Mouse (Mus musculus) MEL (cell line): ENCODE results near the gene Spag9. TPM values are rescaled to one million over a fixed set of nuclear protein-coding genes. Genes with fewer than 3 reads are reported as not detected.

ENCODE experiments used
- DNase-seq: peaks from one replicate; pipeline ENCODE4 v3.0.0; 2011; ENCODE audit warnings: low read depth, low spot score
- H3K27ac ChIP-seq: 2 replicates; pipeline ENCODE4 v1.5.1; 2012; ENCODE audit warnings: low read depth, mild to moderate bottlenecking, control low read depth, low read length, moderate library complexity; ENCODE audit not compliant: control insufficient read depth
- H3K27me3 ChIP-seq, 2 experiments: fragments of 150-350 bp in 1 of 2; sonication (generic) in 1 of 2; 2 replicates each; pipeline ENCODE4 v1.6.1; 2012; ENCODE audit warnings: low read length in 2 of 2, mild to moderate bottlenecking in 2 of 2, improper control_type of control experiment in 1 of 2, moderate library complexity in 1 of 2; ENCODE audit not compliant: insufficient read depth in 2 of 2, control insufficient read depth in 1 of 2
- H3K36me3 ChIP-seq, 2 experiments: 2 replicates each; pipeline ENCODE4 v1.6.1; 2012 to 2014; ENCODE audit warnings: low read length in 2 of 2, improper control_type of control experiment in 1 of 2, inconsistent platforms in 1 of 2, mild to moderate bottlenecking in 1 of 2; ENCODE audit not compliant: insufficient read depth in 2 of 2, control insufficient read depth in 1 of 2
- H3K4me1 ChIP-seq, 2 experiments: fragments of 150-350 bp in 1 of 2; sonication (generic) in 1 of 2; 2 replicates each; pipeline ENCODE4 v1.6.1; 2012; ENCODE audit warnings: low read length in 2 of 2, improper control_type of control experiment in 1 of 2, mild to moderate bottlenecking in 1 of 2; ENCODE audit not compliant: insufficient read depth in 2 of 2, control insufficient read depth in 1 of 2
- H3K4me3 ChIP-seq, 2 experiments: fragments of 150-350 bp in 1 of 2; sonication (generic) in 1 of 2; 2 replicates each; pipeline ENCODE4 v1.5.1; 2012; ENCODE audit warnings: low read depth in 2 of 2, low read length in 2 of 2, mild to moderate bottlenecking in 2 of 2, moderate library complexity in 2 of 2, control low read depth in 1 of 2, improper control_type of control experiment in 1 of 2; ENCODE audit not compliant: control insufficient read depth in 1 of 2, insufficient read depth in 1 of 2
- H3K79me2 ChIP-seq: 2 replicates; pipeline ENCODE4 v1.6.1; 2012; ENCODE audit warnings: mild to moderate bottlenecking, low read length, moderate library complexity; ENCODE audit not compliant: control insufficient read depth, poor library complexity, insufficient read depth
- H3K9ac ChIP-seq: 2 replicates; pipeline ENCODE4 v1.6.1; 2012; ENCODE audit warnings: low read depth, mild to moderate bottlenecking, control low read depth, low read length, moderate library complexity; ENCODE audit not compliant: control insufficient read depth, poor library complexity, severe bottlenecking
- H3K9me3 ChIP-seq: fragments of 150-350 bp; sonication (generic); replicated peaks from 2 replicates; pipeline ENCODE4 v1.6.1; 2012; ENCODE audit warnings: mild to moderate bottlenecking, low read length, improper control_type of control experiment, moderate library complexity; ENCODE audit not compliant: insufficient read depth
- BHLHE40 ChIP-seq: IDR thresholded peaks from 2 replicates; pipeline ENCODE4 v1.6.1; 2012; ENCODE audit warnings: low read depth, mild to moderate bottlenecking, inconsistent platforms, low read length, improper control_type of control experiment, borderline replicate concordance
- CHD1 ChIP-seq: IDR thresholded peaks from 2 replicates; pipeline ENCODE4 v1.6.1; 2012; ENCODE audit warnings: low read depth, mild to moderate bottlenecking, inconsistent platforms, low read length, improper control_type of control experiment
- ELF1 ChIP-seq: IDR thresholded peaks from 2 replicates; pipeline ENCODE4 v1.6.1; 2014; ENCODE audit warnings: low read depth, mild to moderate bottlenecking, inconsistent platforms, low read length, improper control_type of control experiment, moderate library complexity
- EP300 ChIP-seq, 2 experiments: IDR thresholded peaks; 2 replicates each; pipeline ENCODE4 v1.6.1; 2011; ENCODE audit warnings: improper control_type of control experiment in 2 of 2, low read length in 2 of 2, low read depth in 1 of 2, mild to moderate bottlenecking in 1 of 2
- GATA1 ChIP-seq: IDR thresholded peaks from 2 replicates; pipeline ENCODE4 v1.6.1; 2011; ENCODE audit warnings: low read depth, low read length, improper control_type of control experiment
- JUND ChIP-seq: IDR thresholded peaks from 2 replicates; pipeline ENCODE4 v1.6.1; 2011; ENCODE audit warnings: low read depth, mild to moderate bottlenecking, improper control_type of control experiment, low read length
- MAFK ChIP-seq: IDR thresholded peaks from 2 replicates; pipeline ENCODE4 v1.6.1; 2011; ENCODE audit warnings: low read depth, mild to moderate bottlenecking, low read length, improper control_type of control experiment, borderline replicate concordance
- MAX ChIP-seq: IDR thresholded peaks from 2 replicates; pipeline ENCODE4 v1.6.1; 2011; ENCODE audit warnings: low read length, improper control_type of control experiment
- MEF2A ChIP-seq: IDR thresholded peaks from 2 replicates; pipeline ENCODE4 v1.6.1; 2014; ENCODE audit warnings: low read depth, mild to moderate bottlenecking, inconsistent platforms, low read length, improper control_type of control experiment; ENCODE audit not compliant: poor library complexity, insufficient replicate concordance, severe bottlenecking; ENCODE audit errors: extremely low read depth
- MXI1 ChIP-seq: IDR thresholded peaks from 2 replicates; pipeline ENCODE4 v1.6.1; 2011; ENCODE audit warnings: mild to moderate bottlenecking, low read depth, low read length, improper control_type of control experiment
- MYB ChIP-seq: IDR thresholded peaks from 2 replicates; pipeline ENCODE4 v1.6.1; 2011; ENCODE audit warnings: mild to moderate bottlenecking, low read depth, low read length, improper control_type of control experiment
- MYC ChIP-seq: IDR thresholded peaks from 2 replicates; pipeline ENCODE4 v1.6.1; 2011; ENCODE audit warnings: low read depth, mild to moderate bottlenecking, low read length, improper control_type of control experiment, moderate library complexity
- POLR2AphosphoS2 ChIP-seq: IDR thresholded peaks from 2 replicates; pipeline ENCODE4 v1.6.1; 2011; ENCODE audit warnings: low read length, improper control_type of control experiment
- SIN3A ChIP-seq: IDR thresholded peaks from 2 replicates; pipeline ENCODE4 v1.6.1; 2012; ENCODE audit warnings: low read length, improper control_type of control experiment, inconsistent platforms
- ZC3H11A ChIP-seq: IDR thresholded peaks from 2 replicates; pipeline ENCODE4 v1.6.1; 2012; ENCODE audit warnings: low read depth, mild to moderate bottlenecking, inconsistent platforms, low read length, improper control_type of control experiment
- ZNF384 ChIP-seq: IDR thresholded peaks from 2 replicates; pipeline ENCODE4 v1.6.1; 2012; ENCODE audit warnings: low read depth, mild to moderate bottlenecking, inconsistent platforms, low read length, improper control_type of control experiment
- polyA plus RNA-seq, 2 experiments: library from polyadenylated mRNA; stranded (reverse) in 1 of 2; unstranded in 1 of 2; fragments of >175 nt in 1 of 2; fragments of >200 nt in 1 of 2; gene quantifications; 2 replicates each; pipeline versions ENCODE4 v1.2.1 to v1.2.4; 2012; ENCODE audit warnings: low replicate concordance in 2 of 2, low read depth in 1 of 2; ENCODE audit not compliant: insufficient read length in 2 of 2, insufficient read depth in 1 of 2, missing spikeins in 1 of 2
- total RNA-seq: library from RNA; depleted of rRNA; stranded (reverse); fragments of 300-350 nt; gene quantifications from 2 replicates; pipeline ENCODE4 v1.2.3, GENCODE M21; 2012

The Spag9 gene
- total and polyA plus RNA-seq, 3 experiments = 18.9 to 279 (median 20.6) TPM

DNA sequence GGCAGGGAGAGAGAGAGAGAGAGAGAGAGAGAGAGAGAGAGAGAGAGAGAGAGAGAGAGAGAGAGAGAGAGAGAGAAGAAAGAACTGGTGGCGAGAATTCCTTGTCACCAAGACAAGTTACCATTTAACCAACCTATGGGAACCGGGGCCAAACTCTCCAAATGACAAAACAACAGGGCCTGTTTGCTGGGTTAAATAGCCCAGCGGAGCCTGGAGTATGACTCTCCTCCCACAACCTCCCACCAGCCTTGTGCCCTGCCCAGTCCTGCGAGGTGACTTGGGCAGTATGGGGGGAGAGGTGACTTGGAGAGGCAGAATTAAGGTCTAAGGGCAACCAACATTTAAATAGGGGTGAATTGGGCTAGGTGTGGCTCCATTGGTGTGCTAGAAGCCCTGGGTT lies 169.9 kb downstream of the Spag9 start:
- no peak for DNase-seq
- Histone ChIP-seq H3K27me3 (peaks cover 14 to 15% of the 10 kb centered on the region in 2 experiments), H3K27ac (no peak overlapping the region), H3K9me3 (no peaks in the 10 kb centered on the region), H3K79me2 (no peaks in the 10 kb centered on the region), H3K9ac (no peak overlapping the region), H3K36me3 (no peaks in the 10 kb centered on the region), H3K4me3 (no peak overlapping the region), H3K4me1 (no peaks in the 10 kb centered on the region)
- TF ChIP-seq MAX (no peak), CHD1 (no peak), MEF2A (no peak)

DNA sequence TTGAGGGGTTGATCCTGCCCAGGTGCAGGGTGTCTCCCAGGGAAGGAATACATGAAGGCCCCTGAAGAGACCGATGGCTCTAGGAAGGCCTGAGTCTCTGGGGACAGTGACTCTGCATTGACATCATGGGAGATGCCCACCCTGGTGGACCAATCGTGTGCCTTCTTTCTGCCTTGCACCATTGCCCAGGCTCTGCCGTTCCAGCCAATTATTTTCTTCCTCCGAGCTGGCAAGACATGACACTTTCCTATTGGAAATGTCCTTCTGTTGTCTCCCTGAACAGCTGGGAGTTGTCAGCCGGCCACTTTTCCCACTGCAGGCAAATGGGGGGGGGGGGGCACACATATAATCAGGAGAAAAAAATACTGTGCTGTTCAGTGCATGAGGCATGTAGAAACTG lies 172.3 kb downstream of the Spag9 start:
- Histone ChIP-seq H3K27me3 (peaks cover 7 to 11% of the 10 kb centered on the region in 2 experiments; a peak in 3 of 4 replicates), H3K27ac (no peak overlapping the region), H3K9ac (no peak overlapping the region), H3K79me2 (no peaks in the 10 kb centered on the region), H3K4me3 (no peak overlapping the region), H3K36me3 (no peaks in the 10 kb centered on the region; a peak in 1 of 4 replicates)
- DNase-seq = no peak
- TF ChIP-seq GATA1 (no peak), ZNF384 (no peak), BHLHE40 (no peak), EP300 (IDR thresholded peaks at IDR 0.05; ENCODE audit: low read depth in 1 of 2, low read length in 2 of 2) (no peak), MAX (no peak), JUND (no peak)
- TF ChIP-seq, all 39 proteins: peak for 0
- no peaks in the 10 kb centered on the region for H3K9me3 ChIP-seq
- peaks cover 1 to 6% of the 10 kb centered on the region in 2 experiments; a peak in 2 of 4 replicates for H3K4me1 ChIP-seq

DNA sequence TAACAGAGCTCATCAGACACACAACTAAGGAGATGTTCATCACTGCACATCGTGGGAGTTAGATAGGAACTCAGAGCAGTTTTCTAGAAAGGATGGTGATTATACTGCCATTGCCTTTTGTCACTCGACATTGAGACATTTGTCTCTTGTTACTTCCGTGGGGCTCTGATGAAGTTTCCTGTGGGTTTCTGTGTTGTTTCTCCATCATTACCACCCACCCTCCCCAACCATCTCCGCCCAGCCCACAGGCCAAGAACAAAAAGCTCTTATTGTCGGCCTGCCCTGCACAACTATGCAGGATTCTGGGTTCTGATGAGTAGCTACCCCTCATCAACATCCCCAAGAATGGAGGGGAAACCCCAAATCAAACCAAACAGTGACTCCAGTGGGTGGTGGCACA lies 173.7 kb downstream of the Spag9 start:
- no peak for TF ChIP-seq ZC3H11A
- no peak for TF ChIP-seq EP300 (IDR thresholded peaks at IDR 0.05; ENCODE audit: low read depth in 1 of 2, low read length in 2 of 2)
- TF ChIP-seq ELF1 = no peak
- no peak for TF ChIP-seq SIN3A
- TF ChIP-seq MXI1 = no peak
- TF ChIP-seq MAFK = no peak
- no peak for TF ChIP-seq MYB
- no peak for TF ChIP-seq POLR2AphosphoS2
- no peak for TF ChIP-seq MYC
- Histone ChIP-seq H3K9me3 (no peaks in the 10 kb centered on the region), H3K27ac (no peak overlapping the region), H3K36me3 (peaks cover 0 to 3% of the 10 kb centered on the region in 2 experiments; a peak in 2 of 4 replicates), H3K27me3 (peaks cover 6 to 8% of the 10 kb centered on the region in 2 experiments; a peak in 3 of 4 replicates), H3K4me1 (peaks cover 4 to 15% of the 10 kb centered on the region in 2 experiments; a peak in 3 of 4 replicates), H3K4me3 (no peak overlapping the region), H3K9ac (no peak overlapping the region), H3K79me2 (no peaks in the 10 kb centered on the region)
- no peak for DNase-seq
